Mouse (Mus musculus): ENCODE measurements around the gene Ttc27.

GRCm38 (mm10) chr17:74715128-74715527, 2.4 kb upstream of the Ttc27 start:
- TF ChIP-seq CTCF (IDR thresholded peaks at IDR 0.05; ENCODE audit: low read depth) = no peak
- TF ChIP-seq EP300 (IDR thresholded peaks at IDR 0.05; ENCODE audit: low read depth) = no peak
